Mouse (Mus musculus) hindlimb bud, embryonic 11.5 days (tissue): Measurements from ENCODE around the gene Btbd16.

Experiments
- DNase-seq: peaks from one replicate; pipeline ENCODE4 v3.0.0-alpha.2; 2012; ENCODE audit warnings: low read depth, low spot score; ENCODE audit errors: extremely low spot score

The Btbd16 gene

GRCm38 (mm10) chr7:130768151-130768550 is 5.7 kb upstream of the Btbd16 start:
- no peak for DNase-seq

GRCm38 (mm10) chr7:130770707-130771106 is 3.2 kb upstream of the Btbd16 start:
- DNase-seq = peak; percentile 60

DNA sequence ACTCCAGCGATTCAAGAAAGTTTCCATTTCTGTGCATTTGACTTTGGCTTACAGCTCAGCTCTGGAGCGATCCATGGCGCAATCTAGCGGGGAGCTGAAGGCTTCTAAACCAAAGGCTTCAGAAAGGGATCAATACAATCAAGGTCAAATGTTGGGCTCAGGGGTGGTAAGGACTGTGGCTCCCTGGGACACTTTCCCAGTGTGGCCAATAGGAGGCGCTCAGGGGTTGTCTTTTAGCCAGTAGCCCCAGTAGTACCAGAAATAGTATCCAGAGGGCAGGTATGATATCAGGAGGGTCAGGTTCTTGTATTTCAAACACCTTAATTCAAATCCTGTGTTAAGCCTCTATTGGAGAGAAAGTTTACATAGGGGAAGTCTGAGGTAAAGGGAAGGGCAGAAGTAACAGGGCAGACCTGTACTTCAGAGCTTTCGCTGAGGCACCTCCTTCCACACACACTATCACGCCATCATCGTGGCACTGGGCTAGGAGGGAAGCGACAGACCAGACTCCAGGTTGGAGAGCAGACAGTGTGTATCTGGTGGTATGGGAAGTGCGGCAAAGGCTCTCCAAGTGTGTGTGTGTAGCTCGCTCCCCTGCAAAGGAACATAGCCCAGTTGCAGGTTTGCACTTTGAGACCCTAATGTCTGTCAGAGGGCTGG is 568 bp upstream of the Btbd16 start:
- no peak for DNase-seq

DNA sequence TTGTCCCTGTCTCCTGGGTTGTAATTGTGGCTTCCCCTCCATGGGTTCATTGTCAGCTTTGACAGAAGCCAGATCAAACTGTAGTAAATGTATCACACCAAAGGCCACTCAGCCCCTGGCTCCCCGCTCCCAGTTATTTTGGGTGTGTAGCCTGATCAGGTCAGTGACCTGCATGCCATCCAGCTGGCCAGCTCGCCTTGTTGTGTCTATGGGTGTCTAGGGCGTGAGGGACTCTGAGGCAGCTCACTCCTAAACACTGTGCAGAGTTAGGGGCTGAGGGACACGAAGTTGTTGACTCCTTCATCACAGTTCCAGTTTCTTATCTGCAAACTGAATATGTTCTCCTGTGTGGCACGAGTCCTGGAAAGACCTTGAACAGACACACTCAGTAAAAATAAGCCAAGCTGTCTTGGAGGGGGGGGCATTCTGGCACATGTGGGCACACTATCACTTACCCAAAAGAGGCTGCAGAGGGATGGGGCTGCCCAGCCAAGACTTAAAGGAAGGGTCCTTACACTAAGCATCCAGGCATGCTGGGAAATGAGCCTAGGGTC is 7.1 kb downstream of the Btbd16 start:
- DNase-seq = no peak

DNA sequence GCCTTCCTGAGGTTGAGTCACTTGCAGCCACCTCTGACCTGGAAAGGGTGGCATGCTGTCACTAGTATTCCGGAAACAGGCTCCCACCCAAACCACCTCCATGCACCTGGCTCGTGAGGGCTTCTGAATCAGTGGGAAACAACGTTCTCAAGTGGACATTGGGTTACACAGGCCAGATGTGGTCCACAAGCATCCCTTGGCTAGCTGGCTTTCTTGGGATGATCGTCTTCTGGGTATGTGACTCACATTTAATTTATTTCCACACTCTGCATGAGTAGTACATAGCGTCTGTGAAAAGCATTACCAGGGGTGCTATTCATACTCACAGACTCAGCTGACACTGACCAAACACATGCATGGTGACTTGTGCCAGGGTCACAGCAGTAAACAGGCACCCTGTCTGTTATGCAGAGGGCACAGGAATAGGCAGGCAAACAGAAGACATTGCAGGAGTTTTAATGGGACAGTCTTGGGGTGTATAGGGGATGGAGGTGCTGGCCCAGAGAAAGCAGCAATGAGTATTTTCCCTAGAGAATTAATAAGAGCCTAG is 8.7 kb downstream of the Btbd16 start:
- DNase-seq = no peak

DNA sequence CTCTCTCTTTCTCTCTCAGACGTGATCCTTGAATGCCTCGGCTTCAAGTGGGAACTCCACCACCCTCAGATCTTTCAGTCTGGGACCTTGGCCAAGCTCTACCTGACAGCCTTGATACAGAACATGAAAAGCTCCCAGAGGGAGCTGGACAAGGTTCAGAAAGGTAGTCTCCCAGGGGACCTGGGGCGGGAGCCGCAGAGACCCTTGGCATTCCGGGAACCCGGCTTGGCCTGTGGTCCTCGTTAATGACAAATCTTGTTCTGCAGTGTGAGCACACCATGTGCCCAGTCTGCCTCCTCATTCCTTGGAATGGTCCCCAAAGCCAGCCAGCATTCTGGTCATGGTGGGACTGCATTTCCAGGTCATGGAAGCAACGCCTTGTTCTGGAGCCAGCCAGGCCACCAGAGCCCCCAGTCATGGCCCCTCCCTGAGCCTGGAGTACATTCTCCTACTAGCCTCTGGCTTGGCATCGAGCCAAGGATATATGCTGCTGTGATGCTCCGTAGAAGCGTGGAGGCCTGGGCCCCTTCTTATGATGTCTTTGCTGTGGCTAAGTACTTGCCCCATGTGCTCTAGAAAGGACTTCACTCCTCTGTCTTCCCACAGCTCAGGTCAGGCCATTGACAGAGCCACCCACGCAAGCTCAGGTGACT is 12.2 kb downstream of the Btbd16 start:
- DNase-seq = no peak

DNA sequence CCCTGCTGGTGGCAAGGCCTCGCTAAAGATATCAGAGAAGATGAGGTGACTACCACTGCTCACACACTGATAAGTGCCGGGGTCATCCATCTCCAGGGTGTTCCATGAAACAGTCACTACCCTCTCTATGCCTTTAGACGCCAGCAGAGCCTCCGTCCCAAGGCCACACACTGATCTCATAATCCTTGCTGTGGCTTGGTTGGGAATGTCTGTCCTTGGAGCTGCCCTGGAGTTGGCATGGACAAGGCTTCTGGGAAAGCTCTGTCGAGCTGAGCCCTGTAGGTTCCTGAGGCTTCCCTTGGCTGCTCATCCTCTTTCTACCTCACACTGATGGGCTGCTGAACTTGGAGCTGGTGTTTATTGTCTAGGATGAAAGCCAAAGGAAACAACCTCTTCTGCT is 12.8 kb downstream of the Btbd16 start:
- DNase-seq = no peak

- no peak for DNase-seq
Measured at GRCm38 (mm10) chr7:130787537-130787936, 13.7 kb downstream of the Btbd16 start.

DNA sequence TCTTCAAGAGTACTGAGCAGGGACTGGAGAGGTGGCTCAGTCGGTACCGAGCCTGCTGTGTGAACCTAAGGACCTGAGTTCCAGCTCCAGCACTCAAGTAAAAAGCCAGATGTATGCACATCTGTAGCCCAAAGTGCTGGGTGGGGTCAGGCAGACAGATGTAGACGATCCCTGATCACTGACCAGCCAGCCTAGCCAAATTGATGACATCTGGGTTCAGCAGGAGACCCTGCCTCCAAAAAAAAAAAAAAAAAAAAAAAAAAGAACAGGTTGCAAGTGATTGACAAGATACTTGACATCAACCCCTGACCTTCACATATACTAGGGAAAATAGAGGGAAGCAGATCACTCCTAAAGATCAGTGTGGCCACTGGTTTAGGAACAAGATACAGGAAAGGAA is 15.1 kb downstream of the Btbd16 start:
- no peak for DNase-seq

DNA sequence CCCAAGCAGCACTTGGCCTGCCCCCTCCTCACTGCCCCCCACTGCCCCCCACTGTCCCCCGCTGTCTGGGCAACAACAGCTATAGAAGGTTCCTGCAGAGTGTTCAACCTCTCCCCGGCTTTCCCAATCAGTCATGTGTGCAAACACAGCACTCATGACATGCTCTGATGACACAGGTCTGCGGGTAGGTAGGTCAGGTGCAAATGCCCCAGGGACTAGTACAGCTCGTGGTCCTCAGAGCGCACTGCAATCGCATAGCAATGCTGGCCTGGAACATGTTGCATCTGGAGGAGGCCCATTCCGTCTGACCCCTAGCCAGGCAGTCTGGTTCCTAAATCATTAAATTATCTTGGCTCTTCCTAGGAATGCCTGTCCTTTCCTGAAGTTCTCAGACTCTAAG is 15.6 kb downstream of the Btbd16 start:
- DNase-seq = no peak

DNA sequence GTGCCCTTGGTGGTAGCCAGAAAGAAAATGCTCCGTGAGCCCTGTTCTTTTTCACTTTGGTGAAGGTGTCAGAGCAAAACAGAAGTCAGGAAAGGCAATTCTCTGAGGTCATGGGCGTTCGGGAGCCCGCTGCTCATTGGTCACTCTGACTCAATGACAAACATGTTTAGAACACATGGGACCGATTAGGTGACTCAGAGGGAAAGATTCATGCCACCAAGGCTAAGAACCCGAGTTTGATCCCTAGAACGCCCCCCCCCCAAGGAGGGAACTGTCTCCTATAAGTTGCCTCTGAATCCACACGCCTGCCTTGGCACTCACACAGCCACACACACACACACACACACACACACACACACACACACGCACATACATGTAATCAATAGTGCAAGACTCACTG is 19.8 kb downstream of the Btbd16 start:
- no peak for DNase-seq

DNA sequence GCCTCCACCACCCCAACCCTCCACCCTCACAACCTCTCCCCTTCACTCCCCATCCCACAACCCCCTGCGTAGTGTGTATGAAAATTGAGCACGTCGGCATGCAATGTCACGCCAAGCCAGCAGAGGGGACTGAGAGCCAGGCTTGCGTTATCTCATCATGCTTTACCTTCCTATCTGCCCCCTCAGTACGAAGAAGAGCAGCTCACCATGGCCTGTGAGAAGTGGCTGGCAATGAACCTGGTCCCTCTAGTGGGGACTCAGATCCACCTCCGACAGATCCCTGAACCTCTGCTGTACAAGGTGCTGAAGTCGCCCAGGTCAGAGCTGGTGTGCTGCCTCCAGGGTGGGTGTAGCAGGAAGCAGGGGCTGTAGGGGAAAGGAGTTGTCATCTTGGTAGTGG is 22.9 kb downstream of the Btbd16 start:
- DNase-seq = no peak

GRCm38 (mm10) chr7:130797524-130797923 is 23.7 kb downstream of the Btbd16 start:
- DNase-seq = no peak

GRCm38 (mm10) chr7:130799418-130799817 is 25.5 kb downstream of the Btbd16 start:
- no peak for DNase-seq

- no peak for DNase-seq
Measured at GRCm38 (mm10) chr7:130800681-130801080, 26.8 kb downstream of the Btbd16 start.

DNA sequence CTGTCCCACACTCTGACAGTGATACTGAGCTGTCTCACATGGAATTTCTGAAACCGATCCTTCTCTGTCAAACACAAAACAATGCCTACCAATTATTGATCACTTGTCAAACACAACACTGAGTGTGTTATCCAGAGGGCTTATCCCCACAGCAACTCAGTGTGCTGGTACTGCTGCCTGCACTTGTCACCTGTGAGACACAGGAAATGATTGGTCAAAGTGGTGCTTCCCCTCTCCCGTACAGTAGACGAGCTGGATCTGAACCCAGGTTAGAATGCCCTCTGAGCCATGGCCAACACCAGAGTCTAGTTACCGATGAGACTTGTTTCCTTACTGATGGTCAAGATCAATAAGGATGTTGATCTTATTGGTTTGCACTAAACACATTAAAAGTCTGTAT is 27.9 kb downstream of the Btbd16 start:
- no peak for DNase-seq

DNA sequence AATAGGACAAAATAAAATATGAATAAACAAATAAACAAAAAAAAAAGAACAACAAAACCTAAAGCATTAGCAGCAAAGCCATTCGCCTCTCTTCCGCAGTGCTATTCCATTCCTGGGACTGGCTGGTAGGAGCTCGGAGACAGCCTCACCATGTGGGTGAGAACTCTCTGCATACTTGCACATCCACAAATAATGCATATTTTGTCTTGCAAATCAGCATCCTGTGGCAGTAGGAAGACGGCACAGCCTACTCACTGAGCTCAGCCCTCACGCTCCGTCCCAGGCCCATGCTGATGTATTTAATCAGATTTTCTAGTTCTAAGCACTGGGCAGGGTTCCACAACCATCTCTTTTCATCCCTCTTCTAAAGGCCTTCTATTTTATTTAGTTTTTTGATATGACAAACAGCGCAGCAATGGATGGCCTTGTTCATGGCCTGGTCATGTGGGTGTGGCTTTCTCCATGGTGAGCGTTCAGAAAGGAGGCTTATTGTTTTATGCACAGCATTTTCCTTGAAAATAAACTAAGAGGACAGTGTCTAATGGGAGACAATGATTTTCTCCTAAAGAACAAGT is 29.5 kb downstream of the Btbd16 start:
- no peak for DNase-seq

- DNase-seq = no peak
Measured at GRCm38 (mm10) chr7:130804991-130805390, 31.1 kb downstream of the Btbd16 start.

GRCm38 (mm10) chr7:130807749-130808148 is 33.9 kb downstream of the Btbd16 start:
- DNase-seq = no peak

DNA sequence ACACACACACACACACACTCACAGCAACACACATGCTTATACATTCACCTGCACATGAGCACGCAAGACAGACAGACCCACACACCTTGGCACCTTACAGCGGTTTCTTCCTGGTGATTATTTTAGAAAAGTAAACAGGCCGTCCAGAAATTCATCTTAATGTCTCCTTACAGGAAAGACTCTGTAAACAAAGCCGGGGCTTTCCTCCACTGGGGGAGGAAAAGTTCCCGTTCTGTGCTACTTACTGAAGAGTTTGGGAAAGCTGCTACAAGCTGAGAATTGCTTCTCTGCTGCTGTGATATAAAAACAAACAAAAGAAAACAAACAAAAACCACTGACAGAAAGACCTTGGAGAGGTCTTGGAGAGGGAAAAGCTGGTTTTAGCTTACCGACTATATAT is 34.8 kb downstream of the Btbd16 start:
- DNase-seq = no peak

- no peak for DNase-seq
Measured at GRCm38 (mm10) chr7:130810238-130810637, 36.4 kb downstream of the Btbd16 start.

GRCm38 (mm10) chr7:130812407-130812806 is 38.5 kb downstream of the Btbd16 start:
- no peak for DNase-seq
